Mouse (Mus musculus): ENCODE measurements around the gene Cdx2.

- TF ChIP-seq POLR2A (IDR thresholded peaks at IDR 0.05; ENCODE audit: low read depth, low read length) (no peak), CTCF (IDR thresholded peaks at IDR 0.05; ENCODE audit: extremely low read depth, insufficient read length, insufficient replicate concordance, low read depth, low read length) (no peak)
These were observed 22.9 kb upstream of the Cdx2 start for GRCm38 (mm10) chr5:147329946-147330345.

Data from small intestine, adult 2 months (tissue).